Mouse (Mus musculus): Measurements from ENCODE around the gene B430306N03Rik. TPM values are rescaled to one million over a fixed set of nuclear protein-coding genes. Genes with fewer than 3 reads are reported as not detected.

B430306N03Rik gene
- polyA plus RNA-seq, 1 experiment from 2014 or later, result 1.2 TPM

- Histone ChIP-seq H3K4me2 (no peak overlapping the region), H3K36me3 (peaks cover 17% of the 10 kb centered on the region; the same call in 1 of the 2 replicates), H3K9me3 (replicated peaks) (no peaks in the 10 kb centered on the region), H3K4me3 (replicated peaks) (no peak overlapping the region), H3K27ac (no peak overlapping the region), H3K27me3 (no peaks in the 10 kb centered on the region), H3K9ac (no peak overlapping the region), H3K4me1 (replicated peaks) (no peaks in the 10 kb centered on the region)
- ATAC-seq (ENCODE audit: low read depth) (no peak), DNase-seq (no peak)
- WGBS (ENCODE audit: insufficient replicate concordance), result 44% methylated on average over 2 of the region's 2 CpGs
Measured at GRCm38 (mm10) chr17:48312124-48312523, 3.8 kb upstream of the B430306N03Rik start.

- H3K27me3 ChIP-seq, result no peaks in the 10 kb centered on the region
- ATAC-seq (ENCODE audit: low read depth), result no peak
- 89% methylated on average over 1 of the region's 1 CpGs for WGBS (ENCODE audit: insufficient replicate concordance)
Measured at GRCm38 (mm10) chr17:48318686-48319085, 2.7 kb downstream of the B430306N03Rik start.

GRCm38 (mm10) chr17:48321279-48321678 is 5.3 kb downstream of the B430306N03Rik start:
- no peak overlapping the region for H3K9ac ChIP-seq
- H3K9me3 ChIP-seq (replicated peaks), result no peaks in the 10 kb centered on the region
- H3K4me3 ChIP-seq (replicated peaks), result no peak overlapping the region
- H3K27ac ChIP-seq, result no peak overlapping the region
- peak; percentile 47; the same call in 1 of the 2 replicates for ATAC-seq (ENCODE audit: low read depth)
- WGBS (ENCODE audit: insufficient replicate concordance), result 47% methylated on average over 2 of the region's 2 CpGs
- DNase-seq, result no peak
- no peaks in the 10 kb centered on the region for H3K36me3 ChIP-seq
- no peak overlapping the region for H3K4me2 ChIP-seq
- H3K4me1 ChIP-seq (replicated peaks), result peaks cover 44% of the 10 kb centered on the region
- H3K27me3 ChIP-seq, result no peaks in the 10 kb centered on the region

More at GRCm38 (mm10) chr17:48318686-48319085, 2.7 kb downstream of the B430306N03Rik start:
- Histone ChIP-seq H3K27ac (no peak overlapping the region), H3K4me1 (replicated peaks) (peaks cover 30% of the 10 kb centered on the region), H3K36me3 (no peaks in the 10 kb centered on the region), H3K9ac (no peak overlapping the region), H3K9me3 (replicated peaks) (no peaks in the 10 kb centered on the region), H3K4me2 (no peak overlapping the region), H3K4me3 (replicated peaks) (no peak overlapping the region)
- no peak for DNase-seq

GRCm38 (mm10) chr17:48323236-48323635 is 7.3 kb downstream of the B430306N03Rik start:
- no peak overlapping the region for H3K9ac ChIP-seq
- H3K4me2 ChIP-seq, result no peak overlapping the region
- H3K4me3 ChIP-seq (replicated peaks), result no peak overlapping the region
- H3K27ac ChIP-seq, result no peak overlapping the region
- no peaks in the 10 kb centered on the region for H3K9me3 ChIP-seq (replicated peaks)
- 41% methylated on average over 3 of the region's 3 CpGs for WGBS (ENCODE audit: insufficient replicate concordance)
- no peaks in the 10 kb centered on the region for H3K27me3 ChIP-seq
- H3K36me3 ChIP-seq, result no peaks in the 10 kb centered on the region
- ATAC-seq (ENCODE audit: low read depth) (no peak), DNase-seq (no peak)
- peaks cover 44% of the 10 kb centered on the region for H3K4me1 ChIP-seq (replicated peaks)

- peak overlapping the region; percentile 61 for H3K27ac ChIP-seq
- peaks cover 44% of the 10 kb centered on the region for H3K4me1 ChIP-seq (replicated peaks)
- no peak overlapping the region for H3K9ac ChIP-seq
- WGBS (ENCODE audit: insufficient replicate concordance), result 41% methylated on average over 5 of the region's 5 CpGs
- H3K36me3 ChIP-seq, result no peaks in the 10 kb centered on the region
- no peak for ATAC-seq (ENCODE audit: low read depth)
- no peak for DNase-seq
- no peaks in the 10 kb centered on the region for H3K9me3 ChIP-seq (replicated peaks)
- no peak overlapping the region for H3K4me3 ChIP-seq (replicated peaks)
- no peak overlapping the region for H3K4me2 ChIP-seq
- no peaks in the 10 kb centered on the region for H3K27me3 ChIP-seq
Measured at GRCm38 (mm10) chr17:48324258-48324657, 8.3 kb downstream of the B430306N03Rik start.

- ATAC-seq (ENCODE audit: low read depth), result no peak
- Histone ChIP-seq H3K27ac (no peak overlapping the region; the same call in 1 of the 2 replicates), H3K4me1 (replicated peaks) (peaks cover 40% of the 10 kb centered on the region), H3K27me3 (no peaks in the 10 kb centered on the region), H3K4me3 (replicated peaks) (no peak overlapping the region), H3K4me2 (no peak overlapping the region), H3K36me3 (no peaks in the 10 kb centered on the region), H3K9me3 (replicated peaks) (no peaks in the 10 kb centered on the region), H3K9ac (no peak overlapping the region)
- no peak for DNase-seq
- 78% methylated on average over 6 of the region's 6 CpGs for WGBS (ENCODE audit: insufficient replicate concordance)
Measured at GRCm38 (mm10) chr17:48325093-48325492, 9.2 kb downstream of the B430306N03Rik start.

- Histone ChIP-seq H3K4me2 (no peak overlapping the region), H3K27me3 (no peaks in the 10 kb centered on the region), H3K36me3 (no peaks in the 10 kb centered on the region), H3K9ac (no peak overlapping the region), H3K9me3 (replicated peaks) (no peaks in the 10 kb centered on the region), H3K4me3 (replicated peaks) (no peak overlapping the region), H3K4me1 (replicated peaks) (peaks cover 37% of the 10 kb centered on the region), H3K27ac (no peak overlapping the region)
- DNase-seq (no peak), ATAC-seq (ENCODE audit: low read depth) (no peak)
- 67% methylated on average over 11 of the region's 11 CpGs for WGBS (ENCODE audit: insufficient replicate concordance)
Measured at GRCm38 (mm10) chr17:48325638-48326037, 9.7 kb downstream of the B430306N03Rik start.

GRCm38 (mm10) chr17:48326656-48327055 is 10.7 kb downstream of the B430306N03Rik start:
- ATAC-seq (ENCODE audit: low read depth) (no peak), DNase-seq (no peak)
- Histone ChIP-seq H3K9me3 (replicated peaks) (no peaks in the 10 kb centered on the region), H3K9ac (no peak overlapping the region), H3K4me2 (no peak overlapping the region), H3K4me3 (replicated peaks) (no peak overlapping the region), H3K27ac (no peak overlapping the region), H3K4me1 (replicated peaks) (peaks cover 28% of the 10 kb centered on the region), H3K36me3 (no peaks in the 10 kb centered on the region), H3K27me3 (no peaks in the 10 kb centered on the region)
- WGBS (ENCODE audit: insufficient replicate concordance), result 74% methylated on average over 4 of the region's 4 CpGs

GRCm38 (mm10) chr17:48332524-48332923 is 16.6 kb downstream of the B430306N03Rik start:
- H3K36me3 ChIP-seq, result no peaks in the 10 kb centered on the region
- 71% methylated on average over 2 of the region's 2 CpGs for WGBS (ENCODE audit: insufficient replicate concordance)
- H3K9me3 ChIP-seq (replicated peaks), result no peaks in the 10 kb centered on the region
- H3K4me1 ChIP-seq (replicated peaks), result no peaks in the 10 kb centered on the region
- DNase-seq (no peak), ATAC-seq (ENCODE audit: low read depth) (no peak)
- H3K27me3 ChIP-seq, result no peaks in the 10 kb centered on the region
- H3K27ac ChIP-seq, result no peak overlapping the region
- no peak overlapping the region for H3K4me3 ChIP-seq (replicated peaks)
- H3K9ac ChIP-seq, result no peak overlapping the region
- H3K4me2 ChIP-seq, result no peak overlapping the region

GRCm38 (mm10) chr17:48334186-48334585 is 18.2 kb downstream of the B430306N03Rik start:
- Histone ChIP-seq H3K4me1 (replicated peaks) (no peaks in the 10 kb centered on the region), H3K4me2 (no peak overlapping the region), H3K27ac (no peak overlapping the region), H3K9ac (no peak overlapping the region), H3K27me3 (no peaks in the 10 kb centered on the region), H3K4me3 (replicated peaks) (no peak overlapping the region), H3K9me3 (replicated peaks) (no peaks in the 10 kb centered on the region), H3K36me3 (no peaks in the 10 kb centered on the region)
- ATAC-seq (ENCODE audit: low read depth) (no peak), DNase-seq (no peak)
- WGBS (ENCODE audit: insufficient replicate concordance), result 77% methylated on average over 4 of the region's 4 CpGs

GRCm38 (mm10) chr17:48336857-48337256 is 20.9 kb downstream of the B430306N03Rik start:
- no peaks in the 10 kb centered on the region for H3K9me3 ChIP-seq (replicated peaks)
- no peak overlapping the region for H3K4me2 ChIP-seq
- DNase-seq (peak; percentile 73), ATAC-seq (ENCODE audit: low read depth) (peak; percentile 78)
- H3K36me3 ChIP-seq, result no peaks in the 10 kb centered on the region
- WGBS (ENCODE audit: insufficient replicate concordance), result 0% methylated on average over 6 of the region's 6 CpGs
- H3K4me1 ChIP-seq (replicated peaks), result peaks cover 10% of the 10 kb centered on the region
- H3K27ac ChIP-seq, result no peak overlapping the region
- no peaks in the 10 kb centered on the region for H3K27me3 ChIP-seq
- no peak overlapping the region for H3K4me3 ChIP-seq (replicated peaks)
- no peak overlapping the region for H3K9ac ChIP-seq

- ATAC-seq (ENCODE audit: low read depth) (no peak), DNase-seq (no peak)
- H3K9me3 ChIP-seq (replicated peaks), result no peaks in the 10 kb centered on the region
- WGBS (ENCODE audit: insufficient replicate concordance), result 81% methylated on average over 1 of the region's 1 CpGs
- H3K36me3 ChIP-seq, result no peaks in the 10 kb centered on the region
- H3K4me1 ChIP-seq (replicated peaks), result peaks cover 16% of the 10 kb centered on the region
- no peaks in the 10 kb centered on the region for H3K27me3 ChIP-seq
- no peak overlapping the region for H3K27ac ChIP-seq
- no peak overlapping the region for H3K9ac ChIP-seq
- no peak overlapping the region for H3K4me3 ChIP-seq (replicated peaks)
- no peak overlapping the region for H3K4me2 ChIP-seq
Measured at GRCm38 (mm10) chr17:48340267-48340666, 24.3 kb downstream of the B430306N03Rik start.

Measured in liver, embryonic 13.5 days (tissue).